Mouse (Mus musculus): Measurements from ENCODE around the gene Shroom3.

Shroom3 gene

DNA sequence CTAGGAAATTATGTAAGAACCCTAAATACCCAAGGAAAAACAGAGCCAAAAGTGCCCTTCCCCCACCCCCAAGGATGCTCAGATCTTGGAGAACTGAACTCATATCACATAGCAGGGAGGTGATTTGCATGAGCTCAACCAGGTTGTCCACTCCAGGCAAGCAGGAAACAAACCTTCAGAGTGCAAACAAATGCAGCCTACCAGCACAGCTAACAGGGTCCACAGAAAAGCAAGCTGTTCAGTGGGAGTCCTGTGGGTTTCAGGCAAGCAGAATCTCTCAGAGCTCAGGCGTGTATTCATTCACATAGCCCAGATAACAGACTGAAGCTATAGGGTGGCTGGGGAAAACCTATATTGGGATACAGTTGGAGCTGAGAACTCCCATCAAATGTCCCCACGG, 286.7 kb downstream of the Shroom3 start:
- no peak for DNase-seq (ENCODE audit: low spot score)

DNA sequence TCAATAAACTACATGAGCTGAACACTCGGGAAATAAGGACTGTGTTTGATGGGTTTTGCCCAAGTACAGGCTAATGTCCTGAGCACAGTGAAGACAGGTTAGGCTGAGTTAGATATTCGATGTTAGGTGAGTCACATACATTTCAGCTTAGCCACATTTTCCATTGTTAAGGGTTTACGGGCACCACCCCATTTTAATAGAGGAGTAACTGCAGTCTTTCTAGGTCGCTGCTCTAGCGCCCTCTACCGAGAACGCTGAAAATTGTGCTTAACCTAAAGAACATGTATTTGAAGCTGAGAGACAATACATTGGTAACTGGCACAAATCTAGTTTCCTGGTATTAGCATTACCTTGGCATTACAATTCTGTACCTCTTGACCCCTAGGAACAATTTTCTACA, 287.2 kb downstream of the Shroom3 start:
- DNase-seq (ENCODE audit: low spot score): peak; percentile 9

- no peak for DNase-seq (ENCODE audit: low spot score)
Observed at GRCm38 (mm10) chr5:92980393-92980792, 297.2 kb downstream of the Shroom3 start.

GRCm38 (mm10) chr5:92980862-92981261, 297.6 kb downstream of the Shroom3 start:
- no peak for DNase-seq (ENCODE audit: low spot score)

GRCm38 (mm10) chr5:92982673-92983072, 299.4 kb downstream of the Shroom3 start:
- no peak for DNase-seq (ENCODE audit: low spot score)

GRCm38 (mm10) chr5:92983942-92984341, 300.7 kb downstream of the Shroom3 start:
- DNase-seq (ENCODE audit: low spot score): peak; percentile 13

- DNase-seq (ENCODE audit: low spot score): no peak
Observed at GRCm38 (mm10) chr5:92984692-92985091, 301.5 kb downstream of the Shroom3 start.

- no peak for DNase-seq (ENCODE audit: low spot score)
Observed at GRCm38 (mm10) chr5:92985391-92985790, 302.2 kb downstream of the Shroom3 start.

DNA sequence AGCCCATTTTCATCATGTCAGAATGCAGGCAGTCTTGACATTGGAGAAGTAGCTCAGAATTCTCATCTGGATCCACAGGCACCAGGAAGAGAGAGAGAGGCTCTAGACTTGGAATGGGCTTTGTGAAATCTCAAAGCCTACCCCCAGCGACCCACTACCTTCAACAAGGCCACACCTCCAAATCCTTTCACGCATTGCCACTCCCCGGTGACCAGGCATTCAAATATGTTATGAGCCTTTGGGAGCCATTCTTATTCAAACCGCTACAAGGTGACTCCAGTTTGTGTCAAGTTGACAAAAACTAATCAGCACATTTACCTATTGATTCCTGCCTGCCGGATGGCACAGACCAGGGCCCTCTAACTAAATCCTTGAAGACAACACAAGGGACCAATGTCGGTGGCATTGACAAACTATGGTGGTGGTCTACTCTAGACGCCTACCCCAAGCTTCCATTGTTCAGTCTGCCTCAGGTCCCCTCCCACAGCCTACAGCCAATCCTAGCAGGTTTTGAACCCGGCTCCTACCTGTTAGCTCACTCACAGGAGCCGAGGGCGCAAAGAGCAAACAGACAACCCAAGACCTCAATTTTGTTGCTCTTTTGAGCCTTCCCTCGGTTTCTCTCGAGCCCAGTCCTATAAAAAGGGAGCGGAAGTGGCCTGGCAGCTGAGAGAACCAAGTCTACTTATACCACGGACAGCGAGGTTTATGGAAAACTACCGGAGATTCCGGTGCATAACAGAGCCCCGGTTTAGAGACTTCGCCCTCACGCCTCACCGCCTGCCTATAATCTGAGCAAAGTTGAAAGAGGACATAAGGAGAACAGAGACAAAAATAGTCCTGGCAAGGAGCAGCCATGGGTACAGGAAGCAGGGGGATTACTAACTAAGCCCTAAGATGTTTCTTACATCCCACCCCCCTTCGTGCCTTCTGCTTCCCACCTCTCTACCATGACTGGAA, 303.7 kb downstream of the Shroom3 start:
- DNase-seq (ENCODE audit: low spot score): no peak

- no peak for DNase-seq (ENCODE audit: low spot score)
Observed at GRCm38 (mm10) chr5:92987891-92988768, 304.9 kb downstream of the Shroom3 start.

DNA sequence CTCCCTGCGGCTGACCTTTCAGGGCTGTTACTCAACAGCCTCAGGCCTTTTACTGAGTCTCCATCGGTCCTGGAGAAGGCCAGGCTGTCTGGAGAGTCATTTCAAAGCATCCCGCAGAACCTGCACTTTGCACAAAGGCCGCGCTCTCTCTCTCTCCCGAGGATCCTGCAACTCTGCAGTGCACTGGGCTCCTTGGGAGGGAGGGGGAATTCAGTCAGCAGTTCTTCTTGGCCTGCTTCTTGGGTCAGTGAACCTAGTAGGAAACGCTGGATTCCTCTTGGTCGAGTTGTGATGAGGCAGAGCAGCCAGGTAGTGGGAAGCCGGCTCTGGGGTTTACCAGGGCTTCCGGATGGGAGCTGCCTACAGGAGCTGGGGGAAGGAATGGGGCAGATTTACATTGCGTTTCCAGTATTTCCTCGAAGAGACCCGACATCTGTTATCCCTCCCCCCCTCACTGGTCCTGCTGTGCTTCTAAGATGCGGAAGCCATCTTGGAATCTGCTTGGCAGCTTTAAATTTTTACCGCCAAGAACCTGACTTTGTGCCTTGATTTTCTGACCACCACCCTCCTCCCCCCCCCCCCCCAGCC, 305.6 kb downstream of the Shroom3 start:
- no peak for DNase-seq (ENCODE audit: low spot score)

DNA sequence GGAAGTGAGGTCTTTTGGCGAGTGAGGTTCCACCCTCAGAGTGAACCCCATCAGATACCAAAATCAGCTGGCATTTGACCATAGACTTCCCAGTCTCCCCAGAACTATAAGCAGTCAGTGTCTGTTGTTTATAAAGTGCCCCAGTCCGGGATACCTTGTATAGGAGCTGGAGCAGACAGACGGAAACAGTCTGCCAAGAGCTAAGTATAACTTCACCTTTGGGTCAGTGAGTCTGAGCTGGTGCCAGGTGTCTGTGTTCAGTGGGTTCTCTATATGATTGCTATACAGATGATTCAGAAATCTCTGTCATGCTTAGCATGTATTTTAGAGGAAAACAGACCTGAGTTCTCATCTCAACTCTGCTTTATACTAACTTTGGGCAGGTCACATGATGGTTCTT, 308.9 kb downstream of the Shroom3 start:
- DNase-seq (ENCODE audit: low spot score): no peak

- no peak for DNase-seq (ENCODE audit: low spot score)
Observed at GRCm38 (mm10) chr5:92994309-92994708, 311.1 kb downstream of the Shroom3 start.

- DNase-seq (ENCODE audit: low spot score): no peak
Observed at GRCm38 (mm10) chr5:92994861-92995260, 311.6 kb downstream of the Shroom3 start.

DNA sequence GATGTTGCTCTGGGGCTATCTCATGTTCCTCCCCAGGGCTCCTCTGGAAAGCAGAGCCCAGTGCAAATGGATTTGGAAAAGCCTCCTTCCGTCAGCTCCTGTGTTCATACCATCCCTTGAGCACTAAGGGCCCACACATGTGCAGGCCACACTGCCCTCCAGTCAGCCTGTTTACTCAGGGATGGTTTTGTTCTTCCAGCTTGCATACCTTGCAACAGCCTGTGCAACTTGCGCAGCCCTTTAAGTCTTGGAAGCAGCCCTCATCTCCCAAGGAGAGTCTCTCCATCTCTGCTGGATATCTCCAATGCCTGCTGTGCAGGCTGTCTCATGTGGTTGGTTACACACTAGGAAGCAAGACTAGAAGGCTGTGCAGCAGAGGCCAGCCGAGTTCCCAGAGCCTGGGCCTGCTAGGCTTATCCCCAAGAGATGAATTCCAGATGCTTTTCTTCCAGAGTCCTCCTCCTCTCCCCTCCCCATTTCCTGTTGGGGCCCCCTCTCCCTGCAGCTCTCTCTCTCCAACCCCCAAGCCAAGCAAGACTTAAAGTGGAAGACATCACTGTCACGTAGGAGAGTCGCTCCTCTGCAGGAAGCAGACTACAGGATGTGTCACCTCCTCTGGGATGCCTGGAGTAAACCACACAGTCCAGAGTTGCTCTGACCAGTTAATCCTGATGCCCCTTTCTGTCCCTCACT, 314.3 kb downstream of the Shroom3 start:
- DNase-seq (ENCODE audit: low spot score): no peak

DNA sequence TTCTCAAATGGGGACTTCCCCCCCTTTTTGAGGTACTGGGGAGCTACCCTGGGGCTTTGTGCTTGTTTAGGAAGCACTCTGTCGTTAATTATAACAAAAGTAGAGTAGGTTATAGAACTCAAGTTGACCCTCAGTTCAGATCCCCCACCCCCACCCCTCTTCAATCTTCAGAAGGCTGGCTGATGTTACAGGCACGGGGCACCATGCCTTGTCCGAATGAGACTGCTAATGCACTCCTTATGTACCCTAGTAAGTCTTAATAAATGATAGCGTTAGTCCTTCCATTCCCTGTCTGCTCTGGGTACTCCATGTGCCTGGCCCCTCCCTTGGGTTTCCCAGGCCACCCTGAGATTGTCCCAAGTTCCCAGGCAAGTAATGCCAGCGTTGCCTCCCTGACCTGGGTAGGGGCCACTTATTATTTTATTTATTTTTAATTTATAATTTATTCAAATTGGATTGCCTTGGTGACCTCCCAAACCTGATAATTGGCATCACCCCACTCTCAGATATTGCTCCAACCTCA, 315.3 kb downstream of the Shroom3 start:
- no peak for DNase-seq (ENCODE audit: low spot score)

- DNase-seq (ENCODE audit: low spot score): no peak
Observed at GRCm38 (mm10) chr5:93000060-93000459, 316.8 kb downstream of the Shroom3 start.

GRCm38 (mm10) chr5:93000774-93001757, 317.8 kb downstream of the Shroom3 start:
- DNase-seq (ENCODE audit: low spot score): no peak

DNA sequence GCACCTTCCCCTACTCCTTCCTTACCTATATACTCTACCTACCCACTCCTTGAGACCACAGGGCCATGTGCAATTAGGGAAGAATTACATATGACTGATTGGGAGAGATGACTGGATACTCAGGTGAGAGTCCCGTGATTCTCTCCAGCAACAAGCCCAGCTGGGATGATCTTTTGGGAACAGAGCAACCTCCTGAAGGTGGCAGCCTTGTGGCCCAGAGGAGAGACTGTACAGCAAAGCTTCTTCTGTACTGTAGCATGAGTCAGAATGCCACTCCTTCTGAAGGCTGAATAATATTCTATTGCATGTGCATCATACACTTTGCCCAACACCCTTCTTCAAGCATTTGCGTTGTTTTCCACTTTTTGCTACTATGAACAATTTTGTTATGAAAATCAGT, 319.4 kb downstream of the Shroom3 start:
- no peak for DNase-seq (ENCODE audit: low spot score)

DNA sequence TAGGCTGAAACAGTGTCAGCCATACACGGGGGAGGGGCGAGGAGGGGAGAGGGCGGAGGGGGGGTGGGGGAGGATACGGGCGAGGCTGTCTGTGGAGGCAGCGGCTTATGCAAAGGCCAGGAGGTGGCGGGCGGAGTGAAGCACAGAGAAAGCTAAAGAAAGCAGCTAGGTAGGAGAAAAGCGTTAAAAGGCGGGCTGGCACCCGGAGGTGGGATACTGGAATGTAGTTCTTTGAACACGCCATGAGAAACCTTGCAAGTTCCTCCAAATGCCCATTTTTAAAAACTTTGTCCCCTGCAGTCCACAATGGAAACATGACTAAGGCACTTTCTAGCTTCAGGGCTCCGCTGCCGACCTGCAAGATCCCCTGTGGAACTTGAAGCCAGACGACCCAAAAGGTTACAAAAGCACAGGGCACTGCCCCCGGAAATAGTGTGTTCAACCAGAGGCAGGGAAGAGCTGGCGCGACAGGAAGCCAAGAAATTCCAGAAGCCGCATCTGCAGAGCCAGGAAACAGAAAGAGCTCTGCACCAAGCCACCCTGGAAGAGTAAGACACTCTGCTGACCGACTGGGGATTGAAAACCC, 322.1 kb downstream of the Shroom3 start:
- no peak for DNase-seq (ENCODE audit: low spot score)

All from c-Kit-positive CD71-positive TER-119-positive erythroid progenitor cells, embryonic 14.5 days (primary cell).